Mouse (Mus musculus): ENCODE data around the gene Cln3. TPM values are rescaled to one million over a fixed set of nuclear protein-coding genes. Genes with fewer than 3 reads are reported as not detected.

The Cln3 gene
- 26.6 TPM for polyA plus RNA-seq (2015; fragmentation: Illumina TruSeq; extraction: RNeasy Lipid Tissue Mini Kit (QIAGEN cat#74804); ENCODE audit: insufficient read depth, low read depth, low replicate concordance)

GRCm38 (mm10) chr7:126585717-126586116, at the start of gene Cln3:
TSS of gene Cln3 (minus strand) at chr7:126585817.

GRCm38 (mm10) chr7:126630824-126631518, 45.4 kb upstream of the Cln3 start, which contains the start of gene Nupr1:
TSS of gene Nupr1 (minus strand) at chr7:126630861.

GRCm38 (mm10) chr7:126594862-126595561, 9.4 kb upstream of the Cln3 start, which contains the start of gene Il27:
TSS of gene Il27 (minus strand) at chr7:126594941.

GRCm38 (mm10) chr7:126584506-126584977, 1.1 kb downstream of the Cln3 start, which contains the start of gene Apobr:
TSS of gene Apobr (plus strand) at chr7:126584942.

GRCm38 (mm10) chr7:126566094-126566765, 19.4 kb downstream of the Cln3 start, which contains the start of gene Eif3c:
TSS of gene Eif3c (minus strand) at chr7:126566411.

Other genes starting within 250 kb of the Cln3 start
- not detected for gene Lat, start 216.2 kb downstream of the Cln3 start, polyA plus RNA-seq (2015; fragmentation: Illumina TruSeq; extraction: RNeasy Lipid Tissue Mini Kit (QIAGEN cat#74804); ENCODE audit: insufficient read depth, low read depth, low replicate concordance)
- gene Spns1, start 208.4 kb downstream of the Cln3 start, polyA plus RNA-seq (2015; fragmentation: Illumina TruSeq; extraction: RNeasy Lipid Tissue Mini Kit (QIAGEN cat#74804); ENCODE audit: insufficient read depth, low read depth, low replicate concordance) = 21.5 TPM
- gene Nfatc2ip, start 189.1 kb downstream of the Cln3 start, polyA plus RNA-seq (2015; fragmentation: Illumina TruSeq; extraction: RNeasy Lipid Tissue Mini Kit (QIAGEN cat#74804); ENCODE audit: insufficient read depth, low read depth, low replicate concordance) = 1.7 TPM
- 0.33 TPM for gene Cd19, start 170.9 kb downstream of the Cln3 start, polyA plus RNA-seq (2015; fragmentation: Illumina TruSeq; extraction: RNeasy Lipid Tissue Mini Kit (QIAGEN cat#74804); ENCODE audit: insufficient read depth, low read depth, low replicate concordance)
- gene Rabep2, start 157.1 kb downstream of the Cln3 start, polyA plus RNA-seq (2015; fragmentation: Illumina TruSeq; extraction: RNeasy Lipid Tissue Mini Kit (QIAGEN cat#74804); ENCODE audit: insufficient read depth, low read depth, low replicate concordance) = 6.8 TPM
- not detected for gene Atp2a1, start 122.7 kb downstream of the Cln3 start, polyA plus RNA-seq (2015; fragmentation: Illumina TruSeq; extraction: RNeasy Lipid Tissue Mini Kit (QIAGEN cat#74804); ENCODE audit: insufficient read depth, low read depth, low replicate concordance)
- gene Sh2b1, start 110.4 kb downstream of the Cln3 start, polyA plus RNA-seq (2015; fragmentation: Illumina TruSeq; extraction: RNeasy Lipid Tissue Mini Kit (QIAGEN cat#74804); ENCODE audit: insufficient read depth, low read depth, low replicate concordance) = 13.6 TPM
- gene Tufm, start 98.5 kb downstream of the Cln3 start, polyA plus RNA-seq (2015; fragmentation: Illumina TruSeq; extraction: RNeasy Lipid Tissue Mini Kit (QIAGEN cat#74804); ENCODE audit: insufficient read depth, low read depth, low replicate concordance) = 15.1 TPM
- gene Atxn2l, start 82.4 kb downstream of the Cln3 start, polyA plus RNA-seq (2015; fragmentation: Illumina TruSeq; extraction: RNeasy Lipid Tissue Mini Kit (QIAGEN cat#74804); ENCODE audit: insufficient read depth, low read depth, low replicate concordance) = 32.1 TPM
- 22.8 TPM for gene Eif3c, start 19.4 kb downstream of the Cln3 start, polyA plus RNA-seq (2015; fragmentation: Illumina TruSeq; extraction: RNeasy Lipid Tissue Mini Kit (QIAGEN cat#74804); ENCODE audit: insufficient read depth, low read depth, low replicate concordance)
- 1.6 TPM for gene Apobr, start 875 bp downstream of the Cln3 start, polyA plus RNA-seq (2015; fragmentation: Illumina TruSeq; extraction: RNeasy Lipid Tissue Mini Kit (QIAGEN cat#74804); ENCODE audit: insufficient read depth, low read depth, low replicate concordance)
- not detected for gene Il27, start 9.1 kb upstream of the Cln3 start, polyA plus RNA-seq (2015; fragmentation: Illumina TruSeq; extraction: RNeasy Lipid Tissue Mini Kit (QIAGEN cat#74804); ENCODE audit: insufficient read depth, low read depth, low replicate concordance)
- 3,774 TPM for gene Nupr1, start 45.0 kb upstream of the Cln3 start, polyA plus RNA-seq (2015; fragmentation: Illumina TruSeq; extraction: RNeasy Lipid Tissue Mini Kit (QIAGEN cat#74804); ENCODE audit: insufficient read depth, low read depth, low replicate concordance)
- gene Sgf29, start 63.5 kb upstream of the Cln3 start, polyA plus RNA-seq (2015; fragmentation: Illumina TruSeq; extraction: RNeasy Lipid Tissue Mini Kit (QIAGEN cat#74804); ENCODE audit: insufficient read depth, low read depth, low replicate concordance) = 23.8 TPM
- gene Sult1a1, start 90.6 kb upstream of the Cln3 start, polyA plus RNA-seq (2015; fragmentation: Illumina TruSeq; extraction: RNeasy Lipid Tissue Mini Kit (QIAGEN cat#74804); ENCODE audit: insufficient read depth, low read depth, low replicate concordance) = 32.4 TPM
- 43.5 TPM for gene Bola2, start 109.6 kb upstream of the Cln3 start, polyA plus RNA-seq (2015; fragmentation: Illumina TruSeq; extraction: RNeasy Lipid Tissue Mini Kit (QIAGEN cat#74804); ENCODE audit: insufficient read depth, low read depth, low replicate concordance)
- 3.1 TPM for gene Slx1b, start 110.0 kb upstream of the Cln3 start, polyA plus RNA-seq (2015; fragmentation: Illumina TruSeq; extraction: RNeasy Lipid Tissue Mini Kit (QIAGEN cat#74804); ENCODE audit: insufficient read depth, low read depth, low replicate concordance)
- 7.3 TPM for gene Coro1a, start 122.0 kb upstream of the Cln3 start, polyA plus RNA-seq (2015; fragmentation: Illumina TruSeq; extraction: RNeasy Lipid Tissue Mini Kit (QIAGEN cat#74804); ENCODE audit: insufficient read depth, low read depth, low replicate concordance)
- 50.5 TPM for gene Mapk3, start 173.8 kb upstream of the Cln3 start, polyA plus RNA-seq (2015; fragmentation: Illumina TruSeq; extraction: RNeasy Lipid Tissue Mini Kit (QIAGEN cat#74804); ENCODE audit: insufficient read depth, low read depth, low replicate concordance)
- gene Gdpd3, start 180.5 kb upstream of the Cln3 start, polyA plus RNA-seq (2015; fragmentation: Illumina TruSeq; extraction: RNeasy Lipid Tissue Mini Kit (QIAGEN cat#74804); ENCODE audit: insufficient read depth, low read depth, low replicate concordance) = 2.5 TPM
- 86.3 TPM for gene Ypel3, start 191.1 kb upstream of the Cln3 start, polyA plus RNA-seq (2015; fragmentation: Illumina TruSeq; extraction: RNeasy Lipid Tissue Mini Kit (QIAGEN cat#74804); ENCODE audit: insufficient read depth, low read depth, low replicate concordance)
- 1.9 TPM for gene Tbx6, start 195.7 kb upstream of the Cln3 start, polyA plus RNA-seq (2015; fragmentation: Illumina TruSeq; extraction: RNeasy Lipid Tissue Mini Kit (QIAGEN cat#74804); ENCODE audit: insufficient read depth, low read depth, low replicate concordance)
- gene Ppp4c, start 206.7 kb upstream of the Cln3 start, polyA plus RNA-seq (2015; fragmentation: Illumina TruSeq; extraction: RNeasy Lipid Tissue Mini Kit (QIAGEN cat#74804); ENCODE audit: insufficient read depth, low read depth, low replicate concordance) = 30.4 TPM
- gene Fam57b, start 211.9 kb upstream of the Cln3 start, polyA plus RNA-seq (2015; fragmentation: Illumina TruSeq; extraction: RNeasy Lipid Tissue Mini Kit (QIAGEN cat#74804); ENCODE audit: insufficient read depth, low read depth, low replicate concordance) = 3.8 TPM
- gene 4930451I11Rik, start 245.8 kb upstream of the Cln3 start, polyA plus RNA-seq (2015; fragmentation: Illumina TruSeq; extraction: RNeasy Lipid Tissue Mini Kit (QIAGEN cat#74804); ENCODE audit: insufficient read depth, low read depth, low replicate concordance) = not detected